Mouse (Mus musculus) stomach, postnatal 0 days (tissue): Measurements from ENCODE around the gene Camk2b.

Experiments used
- CTCF ChIP-seq: IDR thresholded peaks from 2 replicates; pipeline ENCODE4 v1.5.1; 2016; ENCODE audit warnings: antibody characterized with exemption, low read depth, mild to moderate bottlenecking, moderate library complexity
- EP300 ChIP-seq: optimal IDR thresholded peaks from 2 replicates; pipeline ENCODE3; 2016; ENCODE audit warnings: antibody characterized with exemption

- TF ChIP-seq CTCF: no peak
- TF ChIP-seq EP300: no peak
Observed at GRCm38 (mm10) chr11:5965865-5966264, 100.3 kb downstream of the Camk2b start.
